Mouse (Mus musculus) kidney, postnatal 14 days (tissue): ENCODE results near the gene Tmem63c.
A peak's percentile ranks its signal among the peaks of the same experiment; 100 is the strongest.

Experiments
- DNase-seq: peaks from one replicate; pipeline ENCODE4 v3.0.0; 2022; ENCODE audit warnings: mixed read lengths

Tmem63c gene

DNA sequence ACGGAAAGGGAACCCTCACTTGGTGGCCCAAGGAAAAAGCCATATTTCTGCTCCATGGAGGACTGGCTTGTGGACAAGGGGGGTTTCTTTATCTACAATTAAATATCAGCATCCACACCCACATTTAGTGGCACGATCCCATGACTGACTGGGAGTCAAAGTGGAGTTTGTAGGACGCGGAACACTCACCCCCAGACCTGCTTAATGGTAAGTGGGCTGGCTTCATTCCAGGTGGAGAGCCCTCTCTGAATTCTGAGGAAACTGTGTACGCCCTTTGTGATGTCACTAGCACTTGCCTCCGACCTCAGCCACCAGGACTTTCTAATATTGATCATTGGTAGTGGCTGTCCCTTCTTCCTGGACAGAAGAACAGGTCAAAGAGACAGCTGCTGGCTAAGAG is at the start of gene Tmem63c:
Gene Tmem63c (plus strand): TSS at position 301 of the 400 bp plus-strand sequence.
- DNase-seq: no peak

DNA sequence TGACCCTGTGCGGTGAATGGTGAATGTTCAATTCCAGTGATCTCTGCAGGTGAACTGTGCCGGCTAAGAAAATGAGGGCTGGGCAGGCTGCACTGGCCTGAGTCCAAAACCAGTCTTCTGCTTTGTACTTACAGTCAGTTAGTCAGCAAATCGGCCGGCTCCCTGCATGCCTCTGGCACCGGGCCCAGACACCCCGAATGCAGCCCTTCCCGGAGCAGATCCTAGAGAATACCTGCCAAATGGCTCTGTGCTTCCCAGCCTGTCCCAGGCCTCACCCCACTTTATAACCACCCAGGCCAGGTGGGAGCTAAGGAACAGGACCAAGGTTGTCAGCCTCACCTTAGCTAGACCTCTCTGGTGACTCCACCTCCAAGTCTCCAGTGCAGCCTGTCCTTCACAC is 47.9 kb upstream of the Tmem63c start:
- DNase-seq: peak; percentile 91

DNA sequence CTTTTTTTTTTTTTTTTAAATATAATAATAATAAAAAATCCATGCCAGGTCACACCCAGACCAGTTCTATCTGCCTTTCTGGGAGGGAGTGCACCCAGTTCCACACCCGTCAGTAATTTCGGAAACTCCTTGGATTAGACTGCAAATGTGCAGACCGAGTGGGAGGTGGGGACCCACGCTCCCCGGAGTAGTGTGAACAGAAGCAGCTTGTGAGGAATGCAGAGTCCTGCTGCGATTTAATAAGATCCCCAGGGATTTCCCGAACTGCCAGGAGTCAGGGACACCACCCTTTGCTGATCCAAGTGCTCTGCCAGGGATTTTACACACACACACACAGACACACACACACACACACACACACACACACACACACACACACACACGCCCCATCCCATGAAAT is 47.4 kb upstream of the Tmem63c start:
- DNase-seq: no peak

DNA sequence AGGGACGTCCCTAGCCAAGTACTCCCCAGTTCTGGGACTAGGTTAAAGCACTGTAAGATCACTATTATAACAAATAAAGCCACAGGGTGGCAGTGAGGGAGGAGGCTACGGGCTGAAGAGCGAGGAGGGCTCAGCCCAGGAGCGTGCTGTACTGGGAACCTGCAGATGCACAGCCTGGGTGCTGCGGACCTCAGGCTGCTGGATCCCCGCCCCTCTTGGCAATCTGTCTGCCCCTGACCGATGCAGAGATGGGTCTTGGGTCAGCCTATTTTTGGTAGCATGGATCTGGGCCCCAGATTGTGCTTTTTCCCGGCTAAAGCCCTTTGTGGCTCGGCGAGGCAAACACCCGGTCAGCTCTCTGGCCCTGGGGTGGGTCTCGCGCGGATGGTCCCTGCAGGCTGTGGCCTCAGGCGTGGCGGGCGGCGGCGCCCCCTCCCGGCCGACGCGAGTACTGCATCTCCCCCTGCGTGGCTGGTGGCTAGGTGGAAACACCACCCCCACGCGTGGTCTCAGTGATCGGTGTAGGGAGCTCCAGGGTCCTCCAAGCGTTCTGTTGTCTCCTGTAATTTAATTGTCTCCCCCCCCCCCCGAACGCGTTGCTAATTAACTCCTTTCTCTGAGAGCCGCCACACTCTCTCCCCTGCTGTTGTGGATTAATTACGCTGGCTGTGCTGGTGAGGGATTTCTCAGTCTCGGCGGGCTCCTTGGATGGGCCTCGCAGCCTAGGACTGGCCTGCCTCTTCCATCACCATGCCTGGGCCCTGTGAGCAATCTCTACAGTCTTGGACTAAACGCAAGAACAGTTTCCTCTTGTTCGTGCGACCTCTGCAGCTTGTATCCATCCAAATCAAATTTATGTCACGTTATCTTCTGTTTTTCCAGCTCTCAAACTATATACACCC is 46.5 kb upstream of the Tmem63c start:
- peak; percentile 67 for DNase-seq

DNA sequence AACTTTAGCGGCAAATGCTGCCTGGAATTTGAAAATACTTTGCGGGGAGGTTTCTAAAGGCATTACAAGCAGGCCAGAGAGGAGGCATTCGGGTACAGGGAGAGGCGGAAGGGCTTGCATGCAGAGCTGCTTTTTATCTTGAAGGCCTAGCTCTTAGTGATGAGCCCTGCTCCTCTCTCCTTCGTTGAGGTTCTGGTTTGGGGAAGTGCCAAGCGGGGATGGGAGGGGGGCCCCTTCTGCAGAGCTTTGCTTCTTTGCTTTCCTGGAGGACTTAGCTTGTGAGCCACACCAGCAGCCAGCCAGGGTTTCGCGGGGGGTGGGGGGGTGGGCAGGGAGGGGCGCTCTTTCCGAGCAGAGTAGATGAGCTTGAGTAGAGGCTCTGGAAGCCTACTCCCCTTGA is 45.4 kb upstream of the Tmem63c start:
- DNase-seq: no peak

DNA sequence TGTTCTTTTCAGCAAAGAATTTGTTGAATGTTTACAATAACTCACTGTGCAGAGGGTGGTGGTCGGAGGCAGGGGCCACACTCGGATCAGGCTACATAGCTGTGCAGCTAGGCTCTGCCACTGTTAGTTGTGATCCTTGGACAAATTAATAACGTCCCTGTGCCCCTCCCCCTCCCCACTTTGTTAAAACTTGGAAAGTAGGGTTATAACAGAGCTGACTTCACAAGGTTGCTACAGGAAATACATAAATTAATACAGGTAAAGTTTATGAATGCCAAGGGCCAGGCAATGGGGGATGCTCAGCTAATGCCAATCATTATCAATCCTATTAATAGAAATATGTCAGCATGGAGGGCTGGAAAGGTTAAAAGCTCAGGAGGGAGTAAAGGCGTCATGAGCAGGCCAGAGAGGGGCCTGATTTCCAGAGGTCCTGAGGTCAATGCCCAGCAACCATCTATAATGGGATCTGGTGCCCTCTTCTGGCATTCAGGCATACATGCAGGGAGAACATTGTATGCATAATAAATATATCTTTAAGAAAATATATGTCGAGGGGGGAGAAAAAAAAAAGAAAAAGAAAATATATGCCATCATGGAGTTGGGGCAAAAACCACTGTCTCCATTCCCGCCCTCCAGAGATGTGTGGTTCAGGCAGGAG is 44.5 kb upstream of the Tmem63c start:
- DNase-seq: no peak

DNA sequence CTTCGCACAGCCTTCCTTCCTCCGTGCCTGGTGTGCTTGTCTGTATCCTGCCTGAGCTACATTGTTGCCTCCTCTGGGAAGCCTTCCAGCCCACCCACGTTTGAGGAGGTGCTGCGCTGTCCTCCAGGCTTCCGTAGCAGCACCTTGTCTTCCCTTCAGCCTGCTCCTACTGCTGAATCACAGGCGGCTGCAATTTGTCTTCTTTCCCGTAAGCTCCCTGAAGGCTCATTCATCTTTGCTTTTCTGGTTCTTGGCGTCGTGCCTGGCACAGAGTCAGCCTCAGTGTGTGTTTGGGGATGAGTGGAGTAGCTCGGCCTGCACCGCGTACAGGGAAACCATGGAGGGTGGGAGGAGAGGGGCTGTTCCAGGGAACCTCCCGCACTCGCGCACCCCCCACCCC is 43.3 kb upstream of the Tmem63c start:
- peak; percentile 29 for DNase-seq

DNA sequence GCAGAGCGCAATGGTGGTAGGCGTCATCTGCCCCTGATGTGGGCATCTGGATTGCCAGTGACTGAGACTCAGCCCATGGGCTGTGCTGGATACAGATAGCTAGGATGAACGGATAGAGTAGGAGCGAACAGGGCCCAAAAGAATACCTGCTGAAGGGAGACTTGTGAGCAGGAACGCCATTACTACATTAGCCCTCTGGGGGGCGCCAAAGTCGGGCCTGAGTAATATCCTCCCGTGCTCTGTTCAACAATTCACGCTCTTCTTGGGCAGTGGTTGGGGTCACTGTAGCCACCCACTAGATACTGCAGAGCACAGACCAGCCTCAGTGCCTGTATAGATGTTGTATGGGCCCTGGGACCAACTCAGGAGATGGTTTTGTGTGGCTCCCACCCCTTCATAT is 40.0 kb upstream of the Tmem63c start:
- no peak for DNase-seq

DNA sequence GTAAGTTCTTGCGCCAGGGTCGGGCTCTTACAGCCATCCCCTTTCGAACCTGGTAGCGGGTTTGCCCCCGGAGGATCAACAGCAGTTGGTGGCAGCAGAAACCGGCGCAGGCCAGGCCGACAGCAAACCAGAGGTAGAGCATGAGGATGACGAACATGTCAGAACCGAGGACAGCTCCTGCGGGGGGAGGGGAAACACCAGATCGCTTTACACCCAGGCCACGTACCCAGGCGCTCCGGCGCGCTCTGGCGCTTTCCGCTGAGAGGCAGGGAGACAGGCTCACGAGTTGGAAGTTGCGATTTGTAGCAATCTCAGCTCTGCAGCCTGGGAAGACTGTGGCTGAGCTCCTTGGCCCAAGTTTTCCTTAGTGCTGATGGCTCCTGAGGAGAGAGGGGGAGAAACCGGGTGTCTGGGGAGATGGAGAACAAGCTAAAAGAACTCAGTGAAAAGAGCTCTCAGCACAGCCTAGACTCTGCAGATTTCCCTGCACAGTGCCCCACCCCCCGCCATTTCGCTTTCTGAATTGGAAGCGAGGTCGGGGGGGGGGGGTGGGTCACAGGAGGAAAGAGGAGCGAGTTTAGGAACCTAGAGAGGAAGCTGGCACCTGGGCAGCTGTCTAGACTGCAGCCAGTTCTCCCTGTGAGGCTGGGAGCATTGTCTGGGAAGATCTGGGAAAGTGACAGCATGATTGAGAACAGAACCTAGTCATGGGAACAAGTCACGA is 37.5 kb upstream of the Tmem63c start:
- peak; percentile 66 for DNase-seq

DNA sequence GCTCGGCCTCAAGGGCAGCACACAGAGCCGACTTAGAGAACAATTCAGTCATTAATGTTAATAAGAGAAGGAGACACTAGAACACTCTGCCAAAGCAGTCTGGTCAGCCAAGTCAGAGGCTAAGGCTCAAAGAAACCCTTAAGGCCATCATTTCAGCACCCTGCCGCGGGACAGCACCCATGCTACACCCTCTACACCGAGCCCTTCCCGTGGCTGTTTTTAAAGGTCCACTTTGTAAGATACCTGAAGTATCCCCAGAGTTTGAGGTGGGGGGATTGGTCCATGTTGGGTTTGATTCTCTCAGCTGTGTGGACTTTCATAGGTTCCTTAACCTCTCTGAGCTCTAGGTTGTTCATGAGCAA is 37.0 kb upstream of the Tmem63c start:
- peak; percentile 66 for DNase-seq

DNA sequence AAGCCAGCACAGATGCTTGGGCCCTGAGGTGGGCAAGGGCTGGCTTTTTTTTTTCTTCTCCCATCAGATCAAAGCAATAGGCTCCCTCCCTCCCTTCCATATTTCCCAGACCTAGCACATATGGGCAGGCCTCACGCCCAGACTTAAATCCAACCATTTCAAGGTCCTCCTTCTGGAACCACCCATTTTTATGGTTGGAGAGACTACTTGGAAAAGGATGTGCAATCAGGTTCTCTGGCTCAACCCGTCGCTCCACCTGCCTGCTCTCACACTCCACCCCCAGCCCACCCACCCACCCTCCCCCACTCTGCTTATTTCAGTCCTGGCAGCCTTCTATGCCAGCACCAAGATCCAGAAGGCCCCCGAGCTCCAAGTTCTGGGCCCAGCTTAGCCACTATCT is 34.6 kb upstream of the Tmem63c start:
- no peak for DNase-seq

DNA sequence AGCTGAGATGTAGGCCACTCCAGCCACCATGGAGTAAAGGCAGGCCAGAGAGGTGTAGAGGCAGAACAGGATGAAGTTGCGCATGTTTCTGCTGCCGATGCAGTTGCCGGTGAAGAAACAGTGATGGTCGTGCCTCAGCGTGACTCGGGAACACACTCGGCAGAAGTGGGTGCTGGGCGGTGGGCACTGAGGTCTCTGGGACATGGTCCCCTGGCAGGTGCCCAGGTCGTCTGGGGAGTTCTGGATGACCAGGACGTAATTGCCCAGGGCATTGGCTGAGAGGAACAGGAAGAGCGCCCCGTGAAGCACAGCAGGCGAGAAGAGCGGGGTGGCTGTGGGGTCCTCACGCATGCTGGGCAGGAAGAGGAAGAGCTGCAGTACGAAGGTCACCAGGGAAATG is 32.9 kb upstream of the Tmem63c start:
- no peak for DNase-seq

DNA sequence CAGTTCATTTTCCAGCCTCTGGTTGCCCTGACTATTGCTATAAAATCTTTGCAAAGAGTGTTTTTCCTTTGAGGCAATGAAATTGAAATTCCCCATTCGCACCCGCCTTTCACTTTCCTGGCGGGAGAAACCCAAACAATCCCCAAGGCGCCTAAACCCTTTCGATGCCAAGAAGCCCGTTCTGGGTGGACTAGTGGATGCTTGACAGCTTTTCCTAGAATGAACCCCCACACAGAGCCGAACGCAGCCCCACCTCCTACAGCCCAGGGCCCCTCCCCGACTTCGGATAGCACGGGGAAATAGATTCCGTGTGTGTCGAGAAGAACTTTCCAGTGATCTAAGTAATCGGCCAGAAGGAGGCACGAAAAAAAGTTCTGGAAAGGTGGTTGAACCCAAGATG is 31.8 kb upstream of the Tmem63c start:
- DNase-seq: no peak

DNA sequence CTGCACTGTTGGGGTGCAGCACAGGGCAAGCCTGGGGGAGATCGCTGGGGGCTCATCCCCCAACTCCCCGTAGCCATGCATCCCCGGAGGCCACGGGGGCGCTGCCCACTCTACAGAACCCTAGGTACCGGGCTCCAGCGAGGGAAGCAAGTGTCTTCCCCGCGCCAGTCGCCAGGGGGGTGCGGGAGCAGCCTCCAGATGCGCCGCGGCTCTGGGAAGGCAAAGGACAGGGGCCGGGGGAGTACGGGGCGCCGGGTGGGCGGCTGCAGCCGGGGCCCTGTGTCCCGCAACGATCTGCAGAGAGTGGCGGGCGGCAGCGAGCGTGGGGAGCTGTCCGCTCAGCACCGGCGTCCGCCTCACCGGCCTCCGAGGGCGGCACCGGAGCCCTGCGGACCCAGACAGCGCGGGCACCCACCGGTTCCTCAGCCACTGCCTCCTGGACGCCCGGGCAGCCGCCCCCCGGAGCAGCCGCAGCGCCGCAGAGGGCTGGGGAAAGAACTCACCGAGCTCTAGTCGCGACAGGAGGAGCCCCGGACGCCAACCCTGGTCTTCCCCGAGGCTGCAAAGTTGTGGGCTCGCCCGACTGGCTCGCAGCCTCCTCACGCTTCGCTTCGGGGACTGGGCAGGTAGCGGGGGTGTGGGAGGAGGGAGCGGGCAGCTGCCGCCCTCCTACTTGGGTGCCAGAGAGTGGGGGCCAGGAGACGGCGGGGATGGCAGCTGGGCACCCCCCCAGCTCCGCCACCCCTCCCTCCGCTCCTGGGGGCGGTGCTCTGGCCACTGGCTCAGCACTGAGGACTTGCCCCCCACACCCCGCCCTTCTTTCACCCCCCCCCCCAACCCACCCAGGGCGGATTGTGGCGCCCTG is 31.0 kb upstream of the Tmem63c start, which contains the start of gene Zdhhc22:
Gene Zdhhc22 (minus strand): TSS at position 541 of the 865 bp plus-strand sequence.
- peak; percentile 50 for DNase-seq

DNA sequence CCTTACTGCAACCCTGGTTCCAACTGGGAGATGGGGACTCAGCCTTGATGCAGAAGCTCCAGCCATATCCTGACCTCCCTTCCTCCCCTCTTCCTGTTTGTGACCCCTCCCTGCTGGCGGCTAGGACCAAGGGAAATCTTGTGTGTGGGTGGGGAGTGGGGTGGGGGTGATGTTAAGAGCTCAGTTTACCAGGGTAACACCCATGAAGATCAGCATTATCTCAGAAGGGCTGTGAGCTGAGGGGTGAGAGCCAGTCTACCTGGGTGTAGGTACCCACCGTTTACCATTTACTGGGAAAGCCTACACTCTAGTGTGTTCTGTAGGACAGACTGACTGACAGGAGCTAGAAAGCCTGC is 30.4 kb upstream of the Tmem63c start:
- no peak for DNase-seq

DNA sequence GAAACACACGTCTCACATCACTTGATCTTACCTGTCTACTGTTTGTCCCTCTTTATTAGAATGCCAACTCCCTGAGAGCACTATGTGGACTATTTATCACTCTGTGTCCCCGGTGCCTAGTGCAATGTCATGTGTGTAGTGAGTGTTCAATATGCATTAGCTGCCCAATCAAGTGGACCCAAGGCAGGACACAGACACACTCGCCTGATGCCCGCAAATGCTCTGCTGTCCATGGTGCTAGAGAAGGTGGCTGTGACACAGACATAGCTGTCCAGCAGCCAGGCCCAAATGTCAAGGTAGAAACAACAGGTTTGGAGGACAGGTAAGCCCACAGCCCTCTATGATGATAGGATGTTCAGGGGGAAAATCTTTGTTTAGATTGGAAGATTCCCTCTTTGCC is 27.0 kb upstream of the Tmem63c start:
- DNase-seq: no peak

DNA sequence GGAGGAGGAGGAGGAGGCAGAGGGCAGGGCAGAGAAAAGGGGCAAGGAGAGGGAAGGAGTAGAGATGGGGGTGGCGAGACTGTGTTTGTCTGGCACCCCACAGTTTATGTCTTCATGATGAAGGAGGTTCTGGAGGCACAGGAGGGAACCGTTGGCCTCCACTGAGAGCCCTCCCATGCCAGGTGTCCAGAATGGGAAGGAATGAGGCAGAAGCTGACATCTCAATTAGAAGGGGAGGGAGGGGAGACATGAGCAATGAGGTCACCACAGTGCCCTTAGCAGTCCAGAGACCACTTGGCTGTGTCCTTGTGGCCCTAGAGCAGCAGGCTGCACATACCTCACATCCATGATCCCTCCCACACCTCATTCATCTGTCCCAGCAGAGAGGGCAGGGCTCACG is 26.4 kb upstream of the Tmem63c start:
- no peak for DNase-seq

DNA sequence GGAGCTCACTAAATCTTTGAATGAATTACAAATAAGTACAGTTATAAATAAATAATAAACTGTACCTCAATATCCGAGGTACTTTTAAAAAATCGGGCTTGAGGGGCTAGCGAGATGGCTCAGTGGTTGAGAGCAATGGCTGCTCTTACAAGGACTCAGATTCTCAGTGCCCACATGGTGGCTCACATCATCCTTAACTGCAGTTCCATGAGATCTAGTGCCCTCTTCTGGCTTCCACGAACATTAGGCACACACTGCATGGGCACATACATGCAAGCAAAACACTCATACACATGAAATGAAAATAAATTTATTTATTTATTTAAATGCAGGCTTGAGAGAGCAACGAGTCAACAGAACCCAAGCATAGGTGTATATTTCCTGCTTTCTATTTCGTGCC is 25.2 kb upstream of the Tmem63c start:
- DNase-seq: no peak

DNA sequence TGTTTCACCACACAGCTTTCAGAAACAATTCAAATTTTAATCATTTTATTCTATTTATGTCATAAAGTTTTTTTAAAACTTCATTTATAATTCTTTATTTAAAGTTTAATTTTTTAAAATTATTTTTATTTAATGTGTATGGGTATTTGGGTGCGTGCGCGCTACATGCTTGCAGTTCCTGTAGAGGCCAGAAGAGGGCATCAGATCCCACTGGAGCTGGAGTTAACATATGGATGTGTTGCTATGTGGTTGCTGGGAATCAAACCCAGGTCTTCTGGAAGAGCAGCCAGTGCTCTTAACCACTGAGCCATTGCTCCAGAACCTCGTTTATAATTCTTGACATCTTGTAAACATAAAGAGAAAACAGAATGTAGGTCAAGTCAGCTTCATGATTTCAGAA is 22.4 kb upstream of the Tmem63c start:
- no peak for DNase-seq

DNA sequence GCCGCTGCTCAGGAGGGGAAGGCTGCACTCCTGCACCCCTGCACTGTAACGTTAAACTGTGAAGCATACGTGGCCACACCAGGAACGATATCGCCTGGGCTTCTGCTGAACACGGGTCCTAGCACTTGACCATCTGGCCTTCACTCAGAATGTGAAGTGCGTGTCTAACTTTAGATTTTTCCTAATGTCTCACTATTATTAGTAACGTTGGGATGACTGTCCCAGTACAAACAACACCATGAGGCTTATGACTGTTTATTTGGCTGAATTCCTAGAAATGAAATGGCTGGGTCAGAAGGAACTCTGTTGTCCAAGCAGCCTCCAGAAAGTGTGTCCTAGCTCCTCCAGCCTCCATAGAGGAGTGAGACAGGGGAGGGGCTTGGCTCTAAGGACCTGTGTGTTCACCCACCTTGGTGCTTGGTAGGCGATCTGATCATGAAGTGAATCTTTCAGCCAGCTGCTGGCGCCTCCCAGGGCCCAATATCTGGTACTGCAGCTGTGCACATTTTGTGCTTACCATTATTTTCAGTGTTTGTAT is 21.8 kb upstream of the Tmem63c start:
- no peak for DNase-seq

DNA sequence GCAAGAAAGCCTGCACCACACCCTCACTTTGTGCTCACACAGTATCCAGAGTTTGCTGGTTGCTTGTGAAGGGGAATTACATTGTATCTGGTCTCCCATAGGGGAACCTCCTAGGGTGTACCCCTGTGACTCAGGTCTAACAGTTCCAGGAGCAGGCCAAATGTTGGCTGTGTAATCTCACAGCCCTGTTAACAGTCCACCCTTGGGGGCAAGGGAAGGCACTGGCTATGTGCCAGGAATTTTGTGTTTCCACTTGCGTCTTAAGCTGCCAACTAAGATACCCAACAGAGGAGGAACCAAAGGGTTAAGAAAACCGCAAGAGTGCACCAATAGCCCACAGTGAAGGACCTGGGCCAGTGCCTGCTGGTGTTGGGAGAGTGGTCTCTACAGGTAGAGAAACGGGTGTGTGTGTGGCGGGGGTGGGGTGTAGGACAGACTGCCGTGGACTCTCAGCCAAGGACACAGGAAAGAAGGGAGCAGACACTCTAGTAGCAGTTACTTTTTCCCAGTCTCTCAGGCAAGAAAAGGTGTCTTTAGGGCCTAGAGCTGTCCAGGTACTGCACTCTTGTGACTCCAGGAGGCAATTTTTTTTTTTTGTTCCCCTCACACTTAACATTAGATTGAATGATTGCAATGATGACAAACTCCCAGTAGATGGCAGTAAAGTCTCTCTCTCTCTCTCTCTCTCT is 20.8 kb upstream of the Tmem63c start:
- no peak for DNase-seq

DNA sequence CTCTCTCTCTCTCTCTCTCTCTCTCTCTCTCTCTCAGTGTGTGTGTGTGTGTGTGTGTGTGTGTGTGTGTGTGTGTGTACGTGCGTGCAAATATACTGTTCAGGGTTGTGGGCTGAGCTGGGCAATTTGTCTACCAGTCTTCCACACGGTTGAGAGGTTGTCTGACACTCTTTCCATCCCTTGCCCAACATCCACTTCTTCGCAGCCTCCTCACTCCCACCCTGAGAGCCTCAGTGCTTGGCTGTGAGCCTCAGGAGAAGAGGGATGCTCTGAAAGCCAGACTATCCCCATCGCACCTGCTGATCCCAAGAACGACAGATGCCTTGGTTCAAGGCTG is 20.3 kb upstream of the Tmem63c start:
- no peak for DNase-seq
